Mouse (Mus musculus) megakaryocyte, embryonic 14.5 days (primary cell): ENCODE results near the gene Ppp1r21.

Source experiments
- FLI1 ChIP-seq: IDR thresholded peaks from 2 replicates; pipeline ENCODE4 v1.6.1; 2012; ENCODE audit warnings: low read length, inconsistent platforms, mixed read lengths
- GATA1 ChIP-seq: IDR thresholded peaks from 3 replicates; pipeline ENCODE4 v1.6.1; 2012; ENCODE audit warnings: mixed read lengths, low read length, inconsistent platforms, borderline replicate concordance

GRCm38 (mm10) chr17:88624386-88624785, 94.5 kb downstream of the Ppp1r21 start:
- TF ChIP-seq GATA1 (no peak), FLI1 (no peak)
